Mouse (Mus musculus) lung, embryonic 14.5 days (tissue): ENCODE measurements around the gene Olfml1. TPM values are rescaled to one million over a fixed set of nuclear protein-coding genes. Genes with fewer than 3 reads are reported as not detected.

Source experiments
- ATAC-seq: fragments of 200-750 bp; cut with Nextera tagmentation; 2 replicates; pipeline ENCODE4 v1.8.0; 2017; ENCODE audit warnings: mild to moderate bottlenecking, moderate TSS enrichment, moderate library complexity; ENCODE audit not compliant: insufficient read depth
- DNase-seq: peaks from one replicate; pipeline ENCODE4 v3.0.0-alpha.2; 2015
- H3K27ac ChIP-seq: fragments of 300-500 bp; sonication (generic); 2 replicates; pipeline ENCODE4 v1.5.1; 2014; ENCODE audit warnings: low read depth, mild to moderate bottlenecking, moderate library complexity
- H3K27me3 ChIP-seq: fragments of 300-500 bp; sonication (generic); 2 replicates; pipeline ENCODE4 v1.6.1; 2014; ENCODE audit warnings: low read length, control low read depth; ENCODE audit not compliant: insufficient read depth
- H3K36me3 ChIP-seq: fragments of 300-500 bp; sonication (generic); 2 replicates; pipeline ENCODE4 v1.6.1; 2014; ENCODE audit warnings: control low read depth; ENCODE audit not compliant: insufficient read depth
- H3K4me1 ChIP-seq: fragments of 300-500 bp; sonication (generic); 2 replicates; pipeline ENCODE4 v1.6.1; 2014; ENCODE audit warnings: antibody characterized with exemption, control low read depth; ENCODE audit not compliant: insufficient read depth
- H3K4me2 ChIP-seq: fragments of 300-500 bp; sonication (generic); 2 replicates; pipeline ENCODE4 v1.6.1; 2014; ENCODE audit warnings: mild to moderate bottlenecking
- H3K4me3 ChIP-seq: fragments of 300-500 bp; sonication (generic); 2 replicates; pipeline ENCODE4 v1.5.1; 2014; ENCODE audit warnings: low read depth, low read length
- H3K9ac ChIP-seq: fragments of 300-500 bp; sonication (generic); 2 replicates; pipeline ENCODE4 v1.6.1; 2014
- H3K9me3 ChIP-seq: fragments of 300-500 bp; sonication (generic); 2 replicates; pipeline ENCODE4 v1.6.1; 2016; ENCODE audit warnings: low read depth, low read length, control low read depth
- CTCF ChIP-seq: IDR thresholded peaks from 2 replicates; pipeline ENCODE4 v1.5.1; 2016; ENCODE audit warnings: antibody characterized with exemption, low read depth
- WGBS: fragments of 180-500 bp; shearing (Covaris S2); extraction: QIAGEN DNeasy Blood & Tissue Kit; methylation state at CpG from one replicate; pipeline ENCODE4 v1.1.7; 2014; 5-methylcytosine and 5-hydroxymethylcytosine counted together
- polyA plus RNA-seq: library from polyadenylated mRNA; unstranded; fragments of >200 nt; fragmentation: Nextera tagmentation; extraction: Ambion mirVana; gene quantifications from 2 replicates; pipeline ENCODE4 v1.2.1, GENCODE M21; 2014

Gene Olfml1
- polyA plus RNA-seq, 1 experiment from 2014 or later: 15.6 TPM

DNA sequence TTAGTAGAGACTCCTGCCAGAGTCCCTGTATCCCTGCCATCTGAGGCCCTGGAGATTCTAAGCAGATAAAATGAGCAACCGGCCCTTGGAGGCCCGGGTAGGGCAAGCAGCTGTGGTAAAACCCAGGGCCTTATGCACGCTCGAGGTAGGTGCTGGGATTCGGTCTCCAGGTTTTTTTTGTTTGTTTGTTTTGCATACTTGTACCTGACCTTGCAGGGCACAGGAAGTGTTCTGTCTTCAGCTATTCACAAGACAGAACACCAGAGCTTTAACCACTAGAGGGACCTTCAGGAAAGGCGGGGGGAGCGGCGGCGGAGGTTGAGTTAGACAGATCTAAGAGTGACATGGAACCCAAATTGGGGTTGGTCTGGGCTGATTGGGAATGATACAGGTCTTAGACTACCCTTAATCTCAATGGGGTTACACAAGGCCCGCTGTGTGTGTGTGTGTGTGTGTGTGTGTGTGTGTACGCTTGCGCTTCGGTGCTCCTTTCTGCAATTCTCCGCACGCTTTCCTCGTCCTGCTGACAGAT is 27.1 kb downstream of the Olfml1 start:
- peak; percentile 78 for ATAC-seq
- peaks cover 8% of the 10 kb centered on the region; the same call in 1 of the 2 replicates for H3K36me3 ChIP-seq
- peak overlapping the region; percentile 45 for H3K4me3 ChIP-seq
- peak overlapping the region; percentile 37; the same call in 1 of the 2 replicates for H3K27ac ChIP-seq
- H3K9me3 ChIP-seq: no peaks in the 10 kb centered on the region
- DNase-seq: peak; percentile 77
- peak overlapping the region; percentile 34 for H3K9ac ChIP-seq
- 1% methylated on average over 16 of the region's 16 CpGs for WGBS
- H3K4me2 ChIP-seq: peak overlapping the region; percentile 82
- peak; percentile 65 for TF ChIP-seq CTCF
- H3K27me3 ChIP-seq: no peaks in the 10 kb centered on the region
- 0 out of 2 replicates have a peak, but pooled peaks cover 4% of the 10 kb centered on the region for H3K4me1 ChIP-seq

DNA sequence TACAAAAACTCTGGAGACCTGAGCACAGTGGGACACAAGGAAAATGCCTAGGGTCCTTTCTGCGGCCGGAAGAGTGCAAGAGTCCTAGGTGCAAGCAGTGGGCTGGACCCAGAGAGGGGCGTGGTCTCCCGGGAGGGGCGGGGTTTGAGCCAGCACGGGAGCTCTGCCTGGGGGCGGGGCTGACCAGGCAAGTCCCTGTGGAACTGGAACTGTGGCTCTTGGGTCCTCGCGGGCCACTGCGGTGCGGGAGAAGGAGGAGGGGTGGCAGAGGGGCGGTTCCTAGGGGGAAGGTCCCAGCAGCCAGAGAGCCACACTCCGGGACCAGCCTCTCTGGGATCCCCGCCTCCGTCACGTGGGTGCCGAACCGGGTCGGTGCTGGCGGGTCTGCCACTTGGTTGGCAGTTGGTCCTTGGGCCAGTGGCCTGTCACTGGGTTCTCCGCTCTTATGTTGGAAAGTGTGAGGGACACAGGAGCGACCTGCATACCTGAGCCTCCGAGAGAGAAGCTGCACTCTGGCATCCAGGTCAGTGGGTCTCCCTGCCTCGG is 27.7 kb downstream of the Olfml1 start, which contains the start of gene Ppfibp2:
Gene Ppfibp2, plus strand, starts transcription at position 351 of the 546 bp plus-strand sequence.
- H3K4me1 ChIP-seq: 0 out of 2 replicates have a peak, but pooled peaks cover 4% of the 10 kb centered on the region
- peak within 1 kb of the TSS; percentile 45 for H3K4me3 ChIP-seq
- H3K36me3 ChIP-seq: peaks cover 7% of the 10 kb centered on the region; the same call in 1 of the 2 replicates
- no peaks in the 10 kb centered on the region for H3K9me3 ChIP-seq
- no peak for TF ChIP-seq CTCF
- under 1% methylated on average over 24 of the region's 24 CpGs for WGBS
- peak within 1 kb of the TSS; percentile 82 for H3K4me2 ChIP-seq
- peak within 1 kb of the TSS; percentile 37; the same call in 1 of the 2 replicates for H3K27ac ChIP-seq
- no peaks in the 10 kb centered on the region for H3K27me3 ChIP-seq
- H3K9ac ChIP-seq: peak within 1 kb of the TSS; percentile 34
- ATAC-seq (peak; percentile 95), DNase-seq (peak; percentile 92)

DNA sequence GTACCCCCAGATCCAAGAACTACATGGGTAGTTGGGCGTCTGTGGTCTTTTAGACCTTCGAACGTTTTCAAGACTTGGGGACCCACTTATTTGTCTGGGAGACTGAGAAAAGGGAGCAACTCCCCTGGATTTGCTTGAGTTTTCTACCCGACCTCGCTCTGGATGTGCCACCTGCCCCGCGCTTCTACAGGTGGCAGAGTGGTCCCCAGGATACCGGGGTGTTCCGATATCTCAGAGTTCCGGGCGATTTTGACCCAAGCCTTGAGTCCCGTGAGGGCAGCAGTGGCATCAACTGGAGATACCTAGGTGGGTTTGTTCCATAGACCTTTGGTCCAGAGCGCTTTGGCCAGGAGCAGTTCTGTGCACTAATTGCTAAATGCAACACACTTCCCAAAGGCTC is 28.2 kb downstream of the Olfml1 start:
- peak overlapping the region; percentile 45 for H3K4me3 ChIP-seq
- 12% methylated on average over 13 of the region's 13 CpGs for WGBS
- no peaks in the 10 kb centered on the region for H3K9me3 ChIP-seq
- DNase-seq: no peak
- 0 out of 2 replicates have a peak, but pooled peaks cover 4% of the 10 kb centered on the region for H3K4me1 ChIP-seq
- H3K27me3 ChIP-seq: no peaks in the 10 kb centered on the region
- H3K27ac ChIP-seq: no peak overlapping the region
- no peak for ATAC-seq
- peak overlapping the region; percentile 24 for H3K9ac ChIP-seq
- H3K4me2 ChIP-seq: peak overlapping the region; percentile 82
- H3K36me3 ChIP-seq: peaks cover 2% of the 10 kb centered on the region; the same call in 1 of the 2 replicates
- TF ChIP-seq CTCF: no peak

DNA sequence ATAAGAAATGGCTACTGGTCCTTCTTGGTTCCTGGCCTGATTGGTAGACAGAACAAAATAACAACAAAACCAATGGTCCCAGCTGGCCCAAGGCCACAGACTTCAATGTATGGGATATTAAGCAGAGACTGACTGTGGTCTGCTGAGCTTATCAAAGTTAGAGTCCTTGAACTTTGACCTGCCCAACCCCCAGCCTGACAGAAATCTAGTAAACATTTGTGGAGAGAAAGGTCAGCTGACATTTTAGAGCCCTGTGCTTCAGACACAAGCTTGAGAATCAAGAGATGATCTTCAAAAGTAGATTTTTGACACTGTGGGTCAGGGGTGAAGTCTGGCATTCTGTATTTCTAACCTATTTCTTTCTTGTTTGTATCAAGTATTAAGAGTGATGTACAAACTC is 29.5 kb downstream of the Olfml1 start:
- Histone ChIP-seq H3K9me3 (no peaks in the 10 kb centered on the region), H3K4me2 (no peak overlapping the region), H3K9ac (no peak overlapping the region), H3K27me3 (no peaks in the 10 kb centered on the region), H3K4me3 (no peak overlapping the region), H3K36me3 (no peaks in the 10 kb centered on the region), H3K4me1 (0 out of 2 replicates have a peak, but pooled peaks cover 4% of the 10 kb centered on the region), H3K27ac (no peak overlapping the region)
- ATAC-seq: no peak
- TF ChIP-seq CTCF: no peak
- DNase-seq: no peak

DNA sequence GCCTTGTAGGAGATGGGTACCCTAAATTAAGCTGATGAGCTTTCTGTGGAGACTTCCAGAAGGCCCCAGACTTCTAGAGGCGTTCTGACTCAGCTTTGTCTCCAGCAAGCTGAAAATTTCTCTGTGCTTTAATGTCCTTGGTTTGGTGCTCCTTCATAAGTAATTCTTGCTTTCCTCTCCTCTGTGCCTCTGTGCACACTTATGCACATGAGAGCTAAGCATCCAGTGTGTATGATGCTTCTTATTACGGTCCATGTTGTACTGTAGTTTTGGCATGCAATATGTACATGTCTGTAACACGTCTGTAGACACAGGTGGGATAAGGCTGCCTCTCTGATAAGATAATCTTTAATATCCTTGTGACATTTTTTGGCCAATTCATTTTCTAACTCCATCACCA is 30.7 kb downstream of the Olfml1 start:
- 0 out of 2 replicates have a peak, but pooled peaks cover 4% of the 10 kb centered on the region for H3K4me1 ChIP-seq
- no peaks in the 10 kb centered on the region for H3K36me3 ChIP-seq
- H3K9ac ChIP-seq: no peak overlapping the region
- WGBS: 64% methylated on average over 3 of the region's 3 CpGs
- H3K4me2 ChIP-seq: no peak overlapping the region
- no peak for ATAC-seq
- H3K4me3 ChIP-seq: no peak overlapping the region
- no peaks in the 10 kb centered on the region for H3K27me3 ChIP-seq
- TF ChIP-seq CTCF: no peak
- no peak for DNase-seq
- H3K9me3 ChIP-seq: no peaks in the 10 kb centered on the region
- no peak overlapping the region for H3K27ac ChIP-seq

DNA sequence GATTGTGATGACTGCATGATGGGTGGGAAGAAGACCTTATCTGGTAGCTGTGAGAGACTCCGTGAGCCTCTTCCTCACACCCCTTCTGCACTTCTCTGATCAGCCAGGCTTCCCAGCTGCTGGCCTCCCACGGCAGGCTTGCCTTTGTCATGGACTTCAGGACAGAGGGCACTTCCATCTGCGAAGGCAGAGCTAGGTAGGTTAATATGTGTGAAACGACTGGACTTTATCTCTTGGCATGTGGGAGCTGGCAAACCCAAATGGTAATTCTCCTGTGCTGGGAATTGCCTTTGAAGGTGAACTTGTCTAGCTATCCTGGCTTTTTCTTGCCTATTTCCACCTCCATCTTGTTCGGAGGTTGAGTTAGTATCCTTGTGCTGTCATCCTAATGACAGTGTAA is 33.4 kb downstream of the Olfml1 start:
- no peak overlapping the region for H3K9ac ChIP-seq
- no peak for DNase-seq

DNA sequence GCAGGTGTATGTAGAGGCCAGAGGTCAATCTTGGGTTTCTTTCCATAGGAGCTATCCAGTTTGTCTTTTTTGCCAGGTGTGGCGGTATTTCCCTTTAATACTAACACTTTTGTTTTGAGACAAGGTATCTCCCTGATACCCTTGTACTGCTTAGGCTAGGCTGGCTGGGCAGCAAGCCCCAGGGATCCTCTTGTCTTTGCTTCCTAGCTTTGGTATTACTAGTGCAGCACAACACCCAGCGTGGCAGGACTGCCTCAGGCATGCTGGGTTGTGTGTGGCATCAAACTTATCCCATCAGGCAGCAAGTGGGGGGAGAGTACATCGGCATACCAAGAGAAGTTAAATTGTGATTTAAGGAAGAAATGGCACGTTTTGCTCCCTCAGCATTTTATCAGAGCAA is 35.3 kb downstream of the Olfml1 start:
- WGBS: 77% methylated on average over 4 of the region's 4 CpGs
- H3K27ac ChIP-seq: no peak overlapping the region
- no peaks in the 10 kb centered on the region for H3K27me3 ChIP-seq
- no peak overlapping the region for H3K9ac ChIP-seq
- TF ChIP-seq CTCF: no peak
- no peak overlapping the region for H3K4me2 ChIP-seq
- DNase-seq (no peak), ATAC-seq (no peak)
- no peaks in the 10 kb centered on the region for H3K9me3 ChIP-seq
- no peak overlapping the region for H3K4me3 ChIP-seq
- no peaks in the 10 kb centered on the region for H3K36me3 ChIP-seq
- no peaks in the 10 kb centered on the region for H3K4me1 ChIP-seq

More for the DNA sequence above, 33.4 kb downstream of the Olfml1 start:
- Histone ChIP-seq H3K27me3 (no peaks in the 10 kb centered on the region), H3K4me2 (no peak overlapping the region), H3K4me1 (no peaks in the 10 kb centered on the region), H3K9me3 (no peaks in the 10 kb centered on the region), H3K36me3 (no peaks in the 10 kb centered on the region), H3K4me3 (no peak overlapping the region), H3K27ac (no peak overlapping the region)
- no peak for ATAC-seq
- TF ChIP-seq CTCF: no peak
- 71% methylated on average over 5 of the region's 5 CpGs for WGBS
